18 mouse cellular contexts compared by ENCODE assay signal in genomic region chr8:94447583-94448324, GRCm38 (mm10). TPM values are rescaled to one million over a fixed set of nuclear protein-coding genes. Genes with fewer than 3 reads are reported as not detected.
DNase-seq lines count a peak whose midpoint lies in the region; ATAC-seq and TF ChIP-seq lines count a peak whose summit lies in the region.
"Had no signal": no experiment of that assay in that cellular context is flagged by ENCODE, and none has a peak within 500 bp of the region (broad histone marks: within the 10 kb centered on the region; RNA-seq: fewer than 3 reads in every experiment).

No protein-coding gene starts in this region.

- no peak for TF ChIP-seq CTCF in cerebellum, adult 2 months (IDR thresholded peaks at IDR 0.05; ENCODE audit: borderline replicate concordance, insufficient read depth, low read depth, low read length)

- H3K27ac ChIP-seq in hindbrain, embryonic 10.5 days = no peak overlapping the region
- no peak overlapping the region for H3K27ac ChIP-seq in hindbrain, embryonic 12.5 days
- no peak overlapping the region for H3K27ac ChIP-seq in embryonic facial prominence, embryonic 11.5 days (replicated peaks; ENCODE audit: low read depth, low read length)
- H3K27ac ChIP-seq in cerebellum, adult 2 months (ENCODE audit: insufficient read depth, low read length) = no peak overlapping the region
- H3K27ac ChIP-seq: limb, embryonic 13.5 days; stomach, embryonic 15.5 days had no signal

- WGBS in hindbrain, embryonic 10.5 days = 71% methylated on average over 7 of the region's 7 CpGs
- WGBS in hindbrain, embryonic 12.5 days = 77% methylated on average over 7 of the region's 7 CpGs
- WGBS in embryonic facial prominence, embryonic 11.5 days = 58% methylated on average over 7 of the region's 7 CpGs
- WGBS in cerebellum, adult 2 months = 85% methylated on average over 7 of the region's 7 CpGs

- H3K36me3 ChIP-seq in hindbrain, embryonic 10.5 days = no peaks in the 10 kb centered on the region
- H3K36me3 ChIP-seq in hindbrain, embryonic 12.5 days = no peaks in the 10 kb centered on the region
- H3K36me3 ChIP-seq in embryonic facial prominence, embryonic 11.5 days (replicated peaks; ENCODE audit: control insufficient read depth, insufficient read depth, low read depth, low read length) = no peaks in the 10 kb centered on the region
- H3K36me3 ChIP-seq in splenic B cell, adult 2 months (ENCODE audit: control insufficient read depth, insufficient read depth, low read length, poor library complexity, severe bottlenecking) = peaks cover under 1% of the 10 kb centered on the region; the same call in 1 of the 2 replicates
- H3K36me3 ChIP-seq: limb, embryonic 13.5 days; stomach, embryonic 15.5 days had no signal

- no peak overlapping the region for H3K9ac ChIP-seq in hindbrain, embryonic 12.5 days
- H3K9ac ChIP-seq in embryonic facial prominence, embryonic 11.5 days (replicated peaks; ENCODE audit: low read length) = no peak overlapping the region
- H3K9ac ChIP-seq: limb, embryonic 13.5 days; stomach, embryonic 15.5 days had no signal

- no peak for TF ChIP-seq POLR2A in cerebellum, adult 2 months (IDR thresholded peaks at IDR 0.05; ENCODE audit: borderline replicate concordance, insufficient read depth, low read length)

- ATAC-seq in hindbrain, embryonic 12.5 days (ENCODE audit: low FRiP score) = no peak
- ATAC-seq in embryonic facial prominence, embryonic 11.5 days (replicated peaks; ENCODE audit: insufficient number of reproducible peaks, low FRiP score, low TSS enrichment, low read depth) = no peak

- no peaks in the 10 kb centered on the region for H3K27me3 ChIP-seq in hindbrain, embryonic 10.5 days (ENCODE audit: insufficient read depth, poor library complexity, severe bottlenecking)
- H3K27me3 ChIP-seq in hindbrain, embryonic 12.5 days = no peaks in the 10 kb centered on the region
- no peaks in the 10 kb centered on the region for H3K27me3 ChIP-seq in embryonic facial prominence, embryonic 11.5 days (ENCODE audit: control insufficient read depth, insufficient read depth, low read length)
- no peaks in the 10 kb centered on the region for H3K27me3 ChIP-seq in splenic B cell, adult 2 months (ENCODE audit: control insufficient read depth, insufficient read depth, low read length, poor library complexity, severe bottlenecking)
- no peaks in the 10 kb centered on the region for H3K27me3 ChIP-seq in cerebellum, adult 2 months (ENCODE audit: control insufficient read depth, insufficient read depth, low read length)
- H3K27me3 ChIP-seq: limb, embryonic 13.5 days; stomach, embryonic 15.5 days had no signal

- no peak overlapping the region for H3K4me3 ChIP-seq in hindbrain, embryonic 10.5 days
- H3K4me3 ChIP-seq in hindbrain, embryonic 12.5 days = no peak overlapping the region
- H3K4me3 ChIP-seq in embryonic facial prominence, embryonic 11.5 days (ENCODE audit: low read depth, low read length) = no peak overlapping the region
- H3K4me3 ChIP-seq in cerebellum, adult 2 months (replicated peaks; ENCODE audit: insufficient read depth, low read depth, low read length) = no peak overlapping the region
- H3K4me3 ChIP-seq: limb, embryonic 13.5 days; stomach, embryonic 15.5 days had no signal

- peak; percentile 7 for DNase-seq in hindbrain, embryonic 10.5 days (ENCODE audit: low spot score)
- DNase-seq in testis, postnatal 10 days (ENCODE audit: low spot score) = peak; percentile 31
- DNase-seq in testis, postnatal 14 days (ENCODE audit: low spot score) = no peak
- peak; percentile 19 for DNase-seq in embryonic facial prominence, embryonic 11.5 days (ENCODE audit: low spot score)
- DNase-seq in splenic B cell, adult 2 months (ENCODE audit: low read depth, low spot score) = peak; percentile 17
- no peak for DNase-seq in cerebellum, adult 2 months
- DNase-seq in gastrocnemius, postnatal 14 days = no peak
- DNase-seq: adrenal gland, adult 2 months; cerebellum, adult 11 months; cerebellum, postnatal 25 days; layer of hippocampus, adult 9-11 months; lung, postnatal 14 days; spleen, adult 18-20 months had no signal

- H3K4me1 ChIP-seq in hindbrain, embryonic 10.5 days (replicated peaks) = 0 out of 2 replicates have a peak, but pooled peaks cover 3% of the 10 kb centered on the region
- no peaks in the 10 kb centered on the region for H3K4me1 ChIP-seq in hindbrain, embryonic 12.5 days
- no peaks in the 10 kb centered on the region for H3K4me1 ChIP-seq in embryonic facial prominence, embryonic 11.5 days (ENCODE audit: control insufficient read depth, insufficient read depth, low read length)
- H3K4me1 ChIP-seq in cerebellum, adult 2 months (ENCODE audit: control insufficient read depth, insufficient read depth, low read length) = no peaks in the 10 kb centered on the region
- H3K4me1 ChIP-seq: limb, embryonic 13.5 days; stomach, embryonic 15.5 days had no signal

- no peaks in the 10 kb centered on the region for H3K9me3 ChIP-seq in hindbrain, embryonic 10.5 days
- H3K9me3 ChIP-seq in hindbrain, embryonic 12.5 days (replicated peaks) = no peaks in the 10 kb centered on the region
- H3K9me3 ChIP-seq in embryonic facial prominence, embryonic 11.5 days (replicated peaks; ENCODE audit: control insufficient read depth, low read length) = no peaks in the 10 kb centered on the region
- H3K9me3 ChIP-seq: limb, embryonic 13.5 days; stomach, embryonic 15.5 days had no signal

- intact Hi-C loops in gastrocnemius, postnatal 14 days (cut with DNase I; ENCODE audit: low total_unique reads) = no loop called here

- no peak overlapping the region for H3K4me2 ChIP-seq in hindbrain, embryonic 12.5 days (replicated peaks)
- no peak overlapping the region for H3K4me2 ChIP-seq in embryonic facial prominence, embryonic 11.5 days (ENCODE audit: low read depth, low read length)
- H3K4me2 ChIP-seq: heart, embryonic 11.5 days; limb, embryonic 13.5 days; stomach, embryonic 15.5 days had no signal

RNA-seq across cellular contexts. Expression of gene Nlrc5, which starts 13.6 kb away (rescaled TPM):
- 0.20 TPM in 1 of 2 replicates, not detected in the other for polyA plus RNA-seq in hindbrain, embryonic 10.5 days (2016; fragmentation: Nextera tagmentation; extraction: Ambion mirVana)
- polyA plus RNA-seq in hindbrain, embryonic 12.5 days (2016; fragmentation: Nextera tagmentation; extraction: Ambion mirVana) = 0.06 and 0.23 TPM in 2 replicates
- polyA plus RNA-seq in embryonic facial prominence, embryonic 11.5 days (2014; fragmentation: Nextera tagmentation; extraction: Ambion mirVana) = 0.08 and 0.14 TPM in 2 replicates
- 0.71 and 0.82 TPM in 2 replicates for polyA plus RNA-seq in cerebellum, adult 2 months (2012; rRNA removed)
- total RNA-seq in gastrocnemius, postnatal 14 days (2021) = under 1 TPM; 0.13 to 0.41 TPM
- polyA plus RNA-seq: heart, embryonic 11.5 days; neural tube, embryonic 11.5 days had no signal

Comparison
In these comparisons a context has a peak if more than half of its experiments do, and no peak if none do; other contexts are left out.
1. DNase-seq: peak in hindbrain, embryonic 10.5 days (single experiment), testis, postnatal 10 days (single experiment), embryonic facial prominence, embryonic 11.5 days (single experiment) and splenic B cell, adult 2 months (single experiment); none in testis, postnatal 14 days (single experiment), cerebellum, adult 2 months (0 of 2) and gastrocnemius, postnatal 14 days (single experiment).